Mouse (Mus musculus): ENCODE results near the gene BC048403. TPM values are rescaled to one million over a fixed set of nuclear protein-coding genes. Genes with fewer than 3 reads are reported as not detected.

BC048403 gene
- total RNA-seq, 2 experiments from 2014 or later: 10.1 to 10.9 TPM

Other genes with a start within 250 kb of the BC048403 start
- 10 to 100 TPM; 52.9 to 56.9 TPM for gene Tbk1, start 153.2 kb upstream of the BC048403 start, total RNA-seq (2021)
- 10 to 100 TPM; 71.1 to 72.8 TPM for gene Xpot, start 113.6 kb upstream of the BC048403 start, total RNA-seq (2021)
- under 1 TPM; 0.23 to 0.84 TPM for gene D930020B18Rik, start 98.3 kb upstream of the BC048403 start, total RNA-seq (2021)

Measured in layer of hippocampus, adult 18-20 months (tissue).